Mouse (Mus musculus) kidney, adult 2 months (tissue): ENCODE measurements around the gene Ascl4.

Experiments used
- CTCF ChIP-seq: fragments of 200-500 bp; conservative IDR thresholded peaks from 2 replicates; pipeline ENCODE4 v1.5.1; 2011; ENCODE audit warnings: low read depth, mild to moderate bottlenecking, control low read depth, low read length, moderate library complexity, mixed read lengths; ENCODE audit not compliant: insufficient read depth, insufficient read length
- POLR2A ChIP-seq: fragments of 200-500 bp; IDR thresholded peaks from one replicate; pipeline ENCODE4 v1.6.1; 2011; ENCODE audit warnings: low read depth, low read length, control low read depth

GRCm38 (mm10) chr10:85927676-85928445, at the start of gene Ascl4:
- TF ChIP-seq CTCF (no peak), POLR2A (no peak)
